Mouse (Mus musculus) cerebellum, adult 9-11 months (tissue): ENCODE data around the gene Hmcn2.

Experiments used
- DNase-seq: peaks from one replicate; pipeline ENCODE4 v3.0.0; 2022

Hmcn2 gene

GRCm38 (mm10) chr2:31305684-31306083, 8.5 kb upstream of the Hmcn2 start:
- DNase-seq: peak; percentile 11

DNA sequence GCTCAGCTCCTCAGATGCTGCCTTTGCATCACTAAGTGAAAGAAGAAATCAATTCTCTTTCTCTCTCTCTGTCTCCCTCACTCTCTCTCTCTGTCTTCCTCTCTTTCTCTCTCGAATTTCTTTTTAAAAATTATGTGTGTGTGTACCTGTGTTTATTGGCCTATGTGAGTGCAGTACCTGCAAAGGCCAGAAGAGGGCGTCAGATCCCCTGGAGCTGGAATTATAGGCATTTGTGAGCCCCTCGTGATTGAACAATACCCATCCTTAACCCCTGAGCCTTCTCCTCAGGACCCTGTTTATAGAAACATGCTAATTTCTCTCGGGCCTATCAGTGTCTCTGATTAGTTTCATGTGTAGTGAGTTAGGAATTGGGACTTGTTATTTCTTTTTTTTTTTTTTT, 6.0 kb upstream of the Hmcn2 start:
- DNase-seq: no peak

DNA sequence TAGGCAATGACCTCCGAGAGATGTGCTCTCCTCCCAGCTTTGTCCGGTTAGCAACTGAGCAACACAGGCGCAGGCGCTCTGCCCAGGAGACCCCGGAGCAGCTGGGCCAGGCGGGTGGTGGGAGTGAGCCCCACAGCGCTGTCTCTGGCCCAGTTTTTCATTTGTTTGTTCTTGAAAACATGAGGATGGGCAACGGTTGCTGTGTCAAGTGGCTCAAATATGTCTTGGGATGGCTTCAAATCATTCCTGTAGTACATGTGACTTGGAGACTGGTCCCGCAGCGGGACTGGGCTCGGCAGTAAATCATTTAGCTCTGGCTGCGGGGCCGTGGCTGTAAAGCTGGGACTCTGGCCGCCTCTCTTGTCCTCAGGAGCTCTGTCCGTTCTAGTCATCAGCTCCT, 4.7 kb upstream of the Hmcn2 start:
- DNase-seq: no peak

DNA sequence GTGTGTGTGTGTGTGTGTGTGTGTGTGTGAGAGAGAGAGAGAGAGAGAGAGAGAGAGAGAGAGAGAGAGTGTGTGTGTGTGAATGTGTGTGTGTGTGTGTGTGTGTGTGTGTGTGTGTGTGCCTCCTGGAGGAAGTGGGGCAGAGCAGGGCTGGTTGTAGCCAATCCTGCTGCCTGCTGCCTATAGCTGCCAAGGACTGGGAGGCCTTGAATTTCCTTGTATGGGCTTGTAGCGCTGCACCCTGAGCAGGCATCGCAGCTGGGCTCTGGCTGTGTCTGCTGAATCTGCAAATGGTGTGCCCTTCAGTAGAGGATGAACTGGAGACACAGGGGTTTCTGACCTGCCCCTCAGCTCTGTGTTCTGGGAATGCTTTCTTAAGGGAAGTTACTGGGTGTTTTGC, 3.9 kb downstream of the Hmcn2 start:
- no peak for DNase-seq

DNA sequence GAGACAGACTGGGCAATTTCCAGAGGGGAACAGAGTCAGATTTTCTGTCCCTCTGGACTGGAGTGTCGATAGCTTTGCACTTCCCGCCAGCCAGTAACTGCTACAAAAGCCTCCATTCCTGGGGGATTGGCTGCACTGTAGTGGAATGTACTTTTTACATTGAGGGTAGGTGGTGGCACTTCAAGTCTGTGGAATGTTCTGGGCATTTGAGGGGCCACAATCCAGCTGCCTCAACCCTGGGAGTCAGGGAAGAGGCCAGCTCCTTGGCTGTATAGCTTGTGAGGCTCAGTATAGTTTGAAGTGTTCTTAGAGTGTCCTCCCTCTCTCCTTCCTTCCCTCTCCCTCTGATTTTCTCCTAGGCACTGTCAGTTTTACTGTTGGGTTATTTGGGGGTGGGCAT, 5.0 kb downstream of the Hmcn2 start:
- no peak for DNase-seq

- no peak for DNase-seq
These were observed 13.0 kb downstream of the Hmcn2 start for GRCm38 (mm10) chr2:31327186-31327585.

GRCm38 (mm10) chr2:31337706-31338330, 23.6 kb downstream of the Hmcn2 start:
- DNase-seq: peak; percentile 23

DNA sequence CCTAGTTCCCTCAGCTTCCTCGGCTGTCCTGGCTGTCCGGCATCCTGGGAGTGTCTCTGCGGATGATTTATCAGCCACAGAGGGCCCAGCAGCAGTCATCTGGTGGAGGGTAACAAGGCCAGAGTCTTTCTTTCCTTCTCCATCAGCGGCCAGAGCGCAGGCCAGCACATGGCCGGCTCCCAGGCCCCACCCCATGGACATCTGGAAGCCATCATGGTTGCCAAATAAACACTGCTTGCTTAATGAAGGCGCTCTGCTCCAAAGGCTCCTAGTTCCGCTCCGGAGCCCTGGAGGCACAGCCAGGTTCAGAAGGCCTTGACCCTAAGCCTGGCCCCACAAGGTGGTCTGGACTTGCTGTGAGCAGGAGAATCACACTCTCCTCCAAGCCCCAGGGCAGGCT, 25.6 kb downstream of the Hmcn2 start:
- DNase-seq: no peak

DNA sequence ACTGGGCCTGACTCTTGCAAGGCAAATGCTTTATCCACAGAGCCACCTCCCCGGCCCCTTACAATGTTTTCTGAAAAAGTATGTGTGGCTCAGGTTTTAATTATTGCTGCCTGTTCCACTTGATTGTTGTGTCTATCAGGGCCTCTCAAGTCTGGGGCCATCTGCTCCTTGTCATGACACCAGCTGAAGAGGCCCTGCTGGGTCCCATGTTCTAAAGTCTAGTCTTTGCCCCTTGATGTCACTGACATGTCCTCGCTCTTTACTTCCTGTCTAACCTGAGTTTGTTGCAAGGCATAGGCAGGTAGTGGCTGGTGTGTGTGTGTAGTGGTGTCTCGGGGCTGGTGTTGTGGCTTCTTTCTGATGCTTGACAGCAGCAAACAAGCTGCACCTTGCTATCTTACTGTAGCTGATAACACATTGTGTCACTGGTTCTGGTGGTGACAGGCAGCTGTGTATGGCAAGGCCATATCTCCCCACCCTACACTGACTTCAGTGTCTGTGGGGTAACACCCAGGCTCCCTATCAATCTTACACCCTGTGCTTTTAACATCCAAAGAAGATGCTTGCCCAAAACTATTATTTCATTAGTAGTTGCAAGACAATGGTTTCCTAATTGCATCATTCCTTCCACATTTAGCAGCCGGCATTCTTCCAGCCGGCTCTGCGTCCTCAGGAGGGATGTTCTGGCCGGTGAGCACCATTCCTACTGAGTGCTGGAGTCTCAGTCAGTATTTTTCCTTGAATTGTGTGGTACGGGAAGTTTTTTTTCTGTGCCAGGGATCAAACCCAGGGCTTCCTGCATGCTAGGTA, 27.7 kb downstream of the Hmcn2 start:
- DNase-seq: no peak

DNA sequence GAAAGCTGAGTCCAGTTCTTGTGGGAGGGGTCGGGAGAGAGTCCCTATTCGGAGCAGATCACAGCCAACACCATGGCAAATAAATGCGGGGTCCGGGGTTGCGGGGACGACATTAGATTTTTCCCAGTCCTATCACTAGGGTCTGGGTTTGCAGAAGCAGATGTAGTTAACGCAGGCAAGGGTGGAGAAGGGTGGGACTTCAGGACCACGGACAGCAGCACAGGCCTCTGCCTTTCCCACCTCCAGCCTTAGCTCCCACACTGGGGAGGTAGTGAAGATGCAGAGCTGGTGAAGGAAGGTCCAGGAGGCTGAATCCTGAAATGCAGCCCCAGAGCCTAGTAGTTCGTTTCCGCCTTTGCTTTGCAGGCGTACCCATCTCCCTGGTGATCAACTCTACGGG, 31.9 kb downstream of the Hmcn2 start:
- no peak for DNase-seq

GRCm38 (mm10) chr2:31348373-31348772, 34.2 kb downstream of the Hmcn2 start:
- no peak for DNase-seq

GRCm38 (mm10) chr2:31348850-31349249, 34.6 kb downstream of the Hmcn2 start:
- no peak for DNase-seq

DNA sequence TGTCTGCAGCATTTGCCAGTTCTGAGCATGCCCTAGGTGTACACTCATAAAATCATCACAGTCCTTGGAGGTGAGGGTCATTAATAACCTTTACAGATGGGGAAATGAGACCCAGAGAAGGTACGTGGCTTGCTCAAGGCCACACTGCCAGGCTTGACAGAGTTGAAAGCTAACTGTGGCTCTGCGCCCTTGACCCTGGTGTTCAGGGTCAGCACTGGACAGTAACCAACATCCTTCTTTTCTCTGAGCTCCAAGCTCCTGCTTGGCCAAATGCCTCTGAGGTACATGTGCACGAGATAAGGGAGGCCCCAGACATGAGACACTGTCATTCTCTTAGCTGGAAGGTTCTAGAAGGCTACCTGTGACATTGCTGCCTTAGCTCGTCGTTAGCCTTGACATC, 42.6 kb downstream of the Hmcn2 start:
- DNase-seq: no peak

DNA sequence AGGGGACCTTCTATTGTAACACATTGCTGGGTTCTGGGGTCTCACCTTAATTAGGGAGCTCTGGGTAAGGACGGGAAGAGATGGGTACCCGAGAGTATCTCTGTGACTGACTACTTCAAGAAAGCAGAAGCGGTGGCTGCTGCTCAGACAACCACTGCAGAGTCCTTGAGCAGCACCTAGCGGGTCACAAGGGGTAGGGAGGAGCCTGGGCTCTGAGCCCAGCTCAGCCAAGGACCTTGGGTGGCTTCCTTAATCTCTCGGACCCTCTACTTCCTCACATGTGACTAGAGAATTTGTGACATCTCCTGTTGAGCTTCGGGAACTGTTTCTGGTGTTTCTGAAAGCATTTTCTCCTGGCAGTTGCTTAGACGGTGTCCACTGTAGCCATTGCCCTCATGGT, 45.1 kb downstream of the Hmcn2 start:
- DNase-seq: no peak

- no peak for DNase-seq
These were observed 53.0 kb downstream of the Hmcn2 start for GRCm38 (mm10) chr2:31367186-31367585.

DNA sequence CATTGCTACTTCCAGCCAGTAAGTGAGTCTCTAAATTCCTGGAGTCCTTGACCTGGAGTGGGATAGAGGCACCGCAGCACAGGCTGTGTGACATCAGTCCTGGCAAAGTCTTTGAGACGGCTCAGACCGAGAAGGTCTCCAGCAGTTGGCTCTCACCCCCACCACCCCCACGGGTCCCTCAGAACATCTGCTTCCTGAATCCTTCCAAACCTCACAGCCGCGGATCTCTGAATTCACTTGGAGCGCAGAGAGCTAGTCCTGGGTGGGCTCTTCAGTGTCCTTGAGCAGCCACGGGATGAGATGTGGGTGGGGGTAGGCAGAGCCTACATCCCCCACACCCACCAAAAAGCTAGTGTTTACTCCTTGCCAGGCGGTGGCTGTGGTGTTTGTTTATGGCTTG, 57.2 kb downstream of the Hmcn2 start:
- no peak for DNase-seq

GRCm38 (mm10) chr2:31372186-31372585, 58.0 kb downstream of the Hmcn2 start:
- no peak for DNase-seq

DNA sequence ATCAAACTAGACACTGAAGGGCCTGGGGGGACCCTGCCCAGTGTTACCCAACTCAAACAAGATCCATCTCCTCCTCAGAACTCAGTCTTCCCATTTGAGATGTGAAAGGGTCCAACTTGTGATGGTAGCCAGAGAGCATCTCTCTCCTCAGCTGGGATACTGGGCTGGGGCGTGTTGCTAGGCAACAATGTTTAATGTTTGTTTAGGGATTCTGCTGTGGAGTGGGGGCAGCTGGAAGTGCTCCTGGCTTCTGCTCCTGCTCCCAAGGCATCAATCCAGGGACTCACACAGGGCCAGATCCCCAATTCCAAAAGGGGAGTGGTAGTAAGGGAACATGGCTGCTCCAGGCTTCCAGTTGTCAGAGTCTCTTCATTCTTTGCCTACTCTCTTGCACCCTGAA, 60.2 kb downstream of the Hmcn2 start:
- DNase-seq: no peak

DNA sequence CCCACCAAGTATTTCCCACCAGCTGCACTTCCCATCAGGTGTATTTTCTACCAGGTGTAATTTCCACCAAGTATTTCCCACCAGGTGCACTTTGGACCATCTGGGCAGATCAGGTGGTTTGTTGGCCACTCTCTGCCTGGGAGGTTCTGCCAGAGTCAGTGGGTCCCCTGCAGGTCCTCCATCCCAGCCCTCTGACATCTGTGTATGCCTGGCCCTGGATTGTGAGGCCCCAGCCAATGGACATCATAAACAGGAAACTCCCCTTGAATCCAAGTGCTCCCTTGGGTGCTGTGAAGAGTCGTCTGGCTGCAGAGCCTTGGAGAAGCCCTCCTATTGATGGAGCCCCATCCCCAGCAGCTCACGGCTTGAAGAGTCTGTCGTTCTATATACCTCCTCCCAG, 61.8 kb downstream of the Hmcn2 start:
- DNase-seq: no peak

- no peak for DNase-seq
These were observed 63.3 kb downstream of the Hmcn2 start for GRCm38 (mm10) chr2:31377481-31377880.

DNA sequence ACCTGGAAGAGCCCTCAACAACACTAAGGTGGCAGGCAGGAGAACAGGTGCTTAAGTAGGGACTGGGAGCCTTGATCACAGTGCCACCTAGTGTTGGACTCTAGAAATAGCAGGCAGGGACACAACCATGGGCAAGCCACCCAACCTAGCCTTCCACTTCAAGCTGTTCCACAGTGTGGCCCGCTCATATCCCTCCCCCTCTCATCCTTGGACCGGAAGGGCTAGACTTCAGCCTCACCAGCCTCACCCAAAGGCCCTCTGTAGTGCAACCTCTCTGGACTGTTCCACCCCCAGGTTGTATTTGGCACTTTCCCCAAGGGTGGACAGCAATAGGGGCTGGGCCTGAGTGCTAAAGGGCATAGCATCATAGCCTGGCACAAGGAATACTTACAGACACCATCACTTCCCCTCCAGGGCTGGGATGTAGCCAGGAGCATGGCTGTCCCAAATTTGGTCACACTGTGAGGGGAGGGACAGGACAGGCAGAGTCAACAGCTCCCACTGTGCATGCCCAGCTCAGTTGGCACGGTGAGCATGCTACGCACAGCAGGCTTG, 67.2 kb downstream of the Hmcn2 start:
- peak; percentile 85 for DNase-seq

DNA sequence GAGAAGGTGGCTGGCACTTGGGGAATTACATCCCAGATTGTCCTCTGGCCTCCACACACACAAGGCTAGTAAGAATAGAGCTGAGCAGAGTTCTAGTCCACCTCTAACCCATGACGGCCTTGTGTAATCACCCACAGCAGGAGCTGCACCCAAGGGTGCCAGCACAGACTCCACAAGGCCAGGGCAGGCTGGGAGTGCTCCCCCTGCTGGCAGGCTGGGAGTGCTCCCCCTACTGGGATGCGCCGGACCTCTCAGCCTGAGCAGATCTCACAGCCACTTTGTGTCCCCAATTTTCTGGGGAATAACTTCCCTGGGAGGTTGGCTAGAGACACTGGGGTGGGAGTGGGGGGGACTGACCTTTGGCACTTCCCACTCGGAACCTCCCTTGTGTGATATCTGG, 68.7 kb downstream of the Hmcn2 start:
- no peak for DNase-seq

DNA sequence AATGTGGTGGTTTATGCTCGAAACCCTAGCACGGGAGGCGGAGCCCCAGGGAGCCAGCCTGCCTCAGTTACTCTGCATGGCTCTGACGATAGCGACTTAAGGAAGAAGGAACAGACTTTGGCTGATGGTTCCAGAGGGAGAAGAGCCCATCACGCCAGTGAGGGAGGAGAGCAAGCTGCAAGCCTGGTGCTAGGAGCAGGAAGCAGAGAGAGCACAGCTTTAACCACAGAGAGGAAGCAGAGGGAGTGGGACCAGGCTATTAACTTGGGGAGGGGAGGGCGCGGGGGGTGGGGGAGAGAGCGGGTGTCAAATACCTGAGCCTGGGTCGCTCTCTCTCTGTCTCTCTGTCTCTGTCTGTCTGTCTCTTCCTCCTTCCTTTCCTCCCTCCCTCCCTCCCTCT, 102.8 kb downstream of the Hmcn2 start:
- DNase-seq: no peak

DNA sequence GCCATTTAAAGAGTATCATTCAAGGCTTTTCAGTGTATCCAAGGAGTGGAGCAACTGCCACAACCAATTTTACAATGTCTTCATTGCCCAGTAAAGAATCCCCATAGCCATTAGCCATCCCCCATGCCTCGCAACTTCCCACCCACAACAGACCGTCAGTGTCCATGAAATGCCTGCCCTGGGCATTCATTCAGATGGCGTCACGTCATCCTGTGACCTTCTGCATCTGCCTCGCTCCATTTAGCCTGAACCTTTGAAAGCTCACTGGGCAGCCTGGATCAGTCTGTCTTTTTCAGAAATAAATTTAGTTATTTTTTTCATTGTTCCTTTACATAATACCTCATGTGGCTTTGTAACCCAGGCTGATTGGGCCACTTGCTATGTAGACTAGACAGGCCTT, 103.8 kb downstream of the Hmcn2 start:
- DNase-seq: no peak

- no peak for DNase-seq
These were observed 104.4 kb downstream of the Hmcn2 start for GRCm38 (mm10) chr2:31418571-31418970.
